Mouse (Mus musculus) forebrain, postnatal 0 days (tissue): ENCODE measurements around the gene Nupr1l. TPM values are rescaled to one million over a fixed set of nuclear protein-coding genes. Genes with fewer than 3 reads are reported as not detected.

Experiments used
- ATAC-seq: fragments of 200-750 bp; cut with Nextera tagmentation; 2 replicates; pipeline ENCODE4 v1.8.0; 2017; ENCODE audit warnings: mild to moderate bottlenecking, moderate library complexity
- DNase-seq: peaks from one replicate; pipeline ENCODE4 v3.0.0-alpha.2; 2015
- H3K27ac ChIP-seq: fragments of 300-500 bp; sonication (generic); 2 replicates; pipeline ENCODE4 v1.5.1; 2014; ENCODE audit warnings: low read depth, mild to moderate bottlenecking, antibody characterized with exemption, low read length, moderate library complexity, mixed read lengths
- H3K27me3 ChIP-seq: fragments of 300-500 bp; sonication (generic); 2 replicates; pipeline ENCODE4 v1.6.1; 2014; ENCODE audit warnings: mild to moderate bottlenecking, low read length, mixed read lengths; ENCODE audit not compliant: insufficient read depth
- H3K36me3 ChIP-seq: fragments of 300-500 bp; sonication (generic); 2 replicates; pipeline ENCODE4 v1.6.1; 2014; ENCODE audit warnings: mild to moderate bottlenecking, moderate library complexity; ENCODE audit not compliant: insufficient read depth
- H3K4me1 ChIP-seq: fragments of 300-500 bp; sonication (generic); 2 replicates; pipeline ENCODE4 v1.6.1; 2014; ENCODE audit warnings: antibody characterized with exemption; ENCODE audit not compliant: insufficient read depth
- H3K4me2 ChIP-seq: fragments of 300-500 bp; sonication (generic); 2 replicates; pipeline ENCODE4 v1.6.1; 2014; ENCODE audit warnings: low read depth, mild to moderate bottlenecking, moderate library complexity
- H3K4me3 ChIP-seq: fragments of 300-500 bp; sonication (generic); 2 replicates; pipeline ENCODE4 v1.5.1; 2014; ENCODE audit warnings: low read depth, low read length, mixed read lengths
- H3K9ac ChIP-seq: fragments of 300-500 bp; sonication (generic); 2 replicates; pipeline ENCODE4 v1.6.1; 2014; ENCODE audit warnings: mild to moderate bottlenecking
- H3K9me3 ChIP-seq: fragments of 300-500 bp; sonication (generic); 2 replicates; pipeline ENCODE4 v1.6.1; 2016; ENCODE audit warnings: low read length
- CTCF ChIP-seq: sonication (generic); IDR thresholded peaks from 2 replicates; pipeline ENCODE4 v1.5.1; 2016; ENCODE audit warnings: antibody characterized with exemption, control low read depth, low read depth
- WGBS: fragments of 180-500 bp; shearing (Covaris S2); extraction: QIAGEN DNeasy Blood & Tissue Kit; methylation state at CpG from one replicate; pipeline ENCODE4 v1.1.7; 2014; 5-methylcytosine and 5-hydroxymethylcytosine counted together
- polyA plus RNA-seq: library from polyadenylated mRNA; unstranded; fragments of >200 nt; fragmentation: Nextera tagmentation; extraction: Ambion mirVana; gene quantifications from 2 replicates; pipeline ENCODE4 v1.2.1, GENCODE M21; 2015
- total RNA-seq: library from RNA; depleted of rRNA; stranded (reverse); fragments of >200 nt; gene quantifications from 2 replicates; pipeline ENCODE4 v1.2.3, GENCODE M21; 2014

Gene Nupr1l
- total and polyA plus RNA-seq, 2 experiments from 2014 or later = 1.4 to 5.6 TPM

DNA sequence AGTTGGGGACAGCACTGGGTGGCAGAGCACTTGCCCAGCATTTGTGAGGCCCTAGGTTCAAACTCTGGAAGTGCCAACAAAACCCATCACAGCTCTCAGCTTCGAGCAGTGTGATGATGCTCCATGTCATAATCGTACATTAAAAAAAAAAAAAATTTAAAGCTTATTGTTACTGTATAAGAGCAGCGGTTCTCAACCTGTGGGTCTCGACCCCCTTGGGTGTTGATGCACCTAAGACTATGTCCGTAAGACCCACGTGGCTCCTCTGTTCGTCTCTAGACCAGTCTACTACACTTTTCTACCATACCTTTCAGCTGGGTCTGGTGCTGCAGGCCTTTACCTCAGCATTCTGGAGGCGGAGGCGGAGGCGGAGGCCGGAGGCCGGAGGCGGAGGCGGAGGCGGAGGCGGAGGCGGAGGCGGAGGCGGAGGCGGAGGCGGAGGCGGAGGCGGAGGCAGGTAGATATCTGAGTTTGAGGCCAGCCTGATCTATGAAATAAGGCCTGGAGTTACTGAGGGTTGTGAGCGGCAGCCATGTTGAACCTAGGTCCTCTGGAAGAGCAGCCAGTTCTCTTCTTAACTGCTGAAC is 9.8 kb downstream of the Nupr1l start:
- 92% methylated on average over 24 of the region's 24 CpGs for WGBS
- Histone ChIP-seq H3K36me3 (no peaks in the 10 kb centered on the region), H3K9ac (no peak overlapping the region), H3K27me3 (no peaks in the 10 kb centered on the region), H3K4me2 (no peak overlapping the region), H3K9me3 (no peaks in the 10 kb centered on the region), H3K4me3 (no peak overlapping the region), H3K4me1 (no peaks in the 10 kb centered on the region), H3K27ac (no peak overlapping the region)
- TF ChIP-seq CTCF = no peak
- ATAC-seq (no peak), DNase-seq (no peak)

DNA sequence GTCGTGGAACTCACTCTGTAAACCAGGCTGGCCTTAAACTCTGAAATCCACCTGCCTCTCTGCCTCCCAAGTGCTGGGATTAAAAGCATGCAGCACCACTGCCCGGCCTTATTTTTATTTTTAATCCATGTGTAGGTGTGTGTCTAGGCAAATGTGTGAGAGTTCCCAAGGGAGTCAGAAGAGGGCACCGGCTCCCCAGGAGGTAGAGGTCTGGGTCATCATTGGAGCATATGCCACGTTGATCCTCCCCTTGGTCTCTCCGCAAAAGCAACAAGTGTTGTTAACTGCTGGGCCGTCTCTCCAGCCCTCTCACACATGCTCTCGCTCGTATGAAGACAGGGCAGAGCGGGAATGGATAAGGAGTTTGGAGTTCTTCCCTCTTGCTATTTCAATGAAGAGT is 10.4 kb downstream of the Nupr1l start:
- Histone ChIP-seq H3K27me3 (no peaks in the 10 kb centered on the region), H3K4me1 (no peaks in the 10 kb centered on the region), H3K27ac (no peak overlapping the region), H3K4me3 (no peak overlapping the region), H3K9me3 (no peaks in the 10 kb centered on the region), H3K36me3 (no peaks in the 10 kb centered on the region), H3K4me2 (no peak overlapping the region), H3K9ac (no peak overlapping the region)
- WGBS = 86% methylated on average over 9 of the region's 9 CpGs
- DNase-seq (no peak), ATAC-seq (no peak)
- TF ChIP-seq CTCF = no peak

DNA sequence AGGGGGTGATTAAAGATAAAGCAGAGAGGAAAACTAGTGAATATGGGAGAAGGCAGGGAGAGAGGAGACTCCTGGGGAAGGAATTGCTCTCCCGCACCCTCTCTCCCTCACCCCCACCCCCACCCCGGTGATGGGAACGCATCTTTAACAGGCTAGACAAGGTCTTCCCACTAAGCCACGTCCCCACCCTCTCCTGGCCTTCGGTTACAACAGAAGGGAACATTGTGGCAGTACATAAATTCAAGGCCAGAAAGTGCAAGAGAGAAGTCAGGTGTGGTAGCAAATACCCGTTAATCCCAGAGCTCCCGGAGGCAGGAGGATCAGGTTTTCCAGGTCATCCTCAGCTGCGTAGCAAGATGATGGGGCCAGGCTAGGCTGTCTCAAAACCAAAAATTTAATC is 11.0 kb downstream of the Nupr1l start:
- ATAC-seq (no peak), DNase-seq (no peak)
- Histone ChIP-seq H3K9me3 (no peaks in the 10 kb centered on the region), H3K4me1 (no peaks in the 10 kb centered on the region), H3K4me3 (no peak overlapping the region), H3K9ac (no peak overlapping the region), H3K4me2 (no peak overlapping the region), H3K27me3 (no peaks in the 10 kb centered on the region), H3K27ac (no peak overlapping the region), H3K36me3 (no peaks in the 10 kb centered on the region)
- TF ChIP-seq CTCF = no peak
- 69% methylated on average over 8 of the region's 8 CpGs for WGBS

DNA sequence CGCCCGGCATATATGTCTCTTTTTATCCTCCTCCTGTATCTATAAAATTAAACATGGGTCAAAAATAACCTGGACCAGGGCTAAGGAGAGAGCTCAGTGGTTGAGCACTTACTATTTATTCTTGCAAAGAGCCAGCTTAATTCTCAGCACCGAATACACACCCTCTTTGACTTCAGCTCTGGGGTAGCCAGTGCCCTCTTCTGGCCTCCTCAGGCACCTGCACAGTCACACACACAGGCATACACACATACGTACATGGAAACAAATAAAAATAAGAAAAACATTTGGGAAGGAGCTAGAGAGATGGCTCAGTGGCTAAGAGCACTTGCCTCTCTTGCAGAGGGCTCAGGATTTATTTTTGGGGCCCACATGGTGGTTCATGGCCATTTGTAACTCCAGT is 13.6 kb downstream of the Nupr1l start:
- ATAC-seq (no peak), DNase-seq (no peak)
- H3K9me3 ChIP-seq = no peaks in the 10 kb centered on the region
- H3K36me3 ChIP-seq = no peaks in the 10 kb centered on the region
- H3K4me1 ChIP-seq = no peaks in the 10 kb centered on the region
- no peak for TF ChIP-seq CTCF
- H3K4me2 ChIP-seq = no peak overlapping the region
- 96% methylated on average over 4 of the region's 4 CpGs for WGBS
- H3K27me3 ChIP-seq = no peaks in the 10 kb centered on the region
- H3K27ac ChIP-seq = no peak overlapping the region
- no peak overlapping the region for H3K9ac ChIP-seq
- no peak overlapping the region for H3K4me3 ChIP-seq

DNA sequence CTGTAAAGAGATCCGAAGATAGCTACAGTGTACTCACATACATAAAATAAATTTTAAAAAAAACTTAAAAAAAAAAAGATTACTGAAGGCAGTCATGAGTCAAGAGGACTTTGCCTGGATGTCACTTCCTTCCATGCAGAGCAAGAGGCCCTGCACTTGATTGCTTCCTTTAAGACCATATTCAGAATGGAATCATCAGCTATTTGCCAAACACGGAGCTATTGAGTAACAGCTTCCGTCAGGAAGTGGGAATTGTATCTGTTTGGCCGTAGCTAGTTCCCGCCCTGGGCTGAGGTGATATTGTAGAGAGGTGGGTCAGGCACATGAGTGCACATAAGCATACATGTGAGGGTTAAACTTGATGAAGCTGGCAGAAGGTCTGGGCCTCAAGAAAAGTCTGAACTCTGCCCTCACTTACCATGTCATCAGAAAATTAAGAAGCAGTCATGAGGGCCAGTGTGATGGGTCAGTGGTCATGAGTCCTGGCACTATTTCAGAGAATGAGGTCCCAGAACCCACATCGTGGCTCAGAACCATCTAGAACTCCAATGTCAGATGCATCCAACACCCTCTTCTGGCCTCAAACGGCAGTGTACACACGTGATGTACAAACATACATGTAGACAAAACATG is 16.6 kb downstream of the Nupr1l start:
- TF ChIP-seq CTCF = no peak
- Histone ChIP-seq H3K4me1 (no peaks in the 10 kb centered on the region), H3K27ac (no peak overlapping the region), H3K4me2 (no peak overlapping the region), H3K36me3 (no peaks in the 10 kb centered on the region), H3K9ac (no peak overlapping the region), H3K27me3 (no peaks in the 10 kb centered on the region), H3K9me3 (no peaks in the 10 kb centered on the region), H3K4me3 (no peak overlapping the region)
- ATAC-seq = no peak
- 89% methylated on average over 8 of the region's 8 CpGs for WGBS
- DNase-seq = no peak

DNA sequence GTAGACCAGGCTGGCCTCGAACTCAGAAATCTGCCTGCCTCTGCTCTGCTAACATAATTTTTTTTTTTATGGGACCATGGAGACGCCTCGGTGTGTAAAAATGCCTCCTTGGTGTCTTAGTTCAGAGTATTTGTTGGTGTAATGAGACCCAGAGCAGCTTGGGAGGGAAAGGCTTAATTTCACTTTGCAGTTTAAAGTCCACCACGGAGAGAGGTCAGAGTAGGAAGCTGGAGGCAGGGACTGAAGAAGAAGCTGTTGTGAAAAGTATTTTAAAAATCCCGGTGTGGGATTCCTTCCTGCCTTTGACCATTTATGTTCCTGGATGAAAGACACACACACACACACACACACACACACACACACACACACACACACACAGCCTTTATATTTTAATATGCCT is 17.6 kb downstream of the Nupr1l start:
- Histone ChIP-seq H3K36me3 (no peaks in the 10 kb centered on the region), H3K9ac (no peak overlapping the region), H3K27ac (no peak overlapping the region), H3K4me2 (no peak overlapping the region), H3K4me3 (no peak overlapping the region), H3K27me3 (no peaks in the 10 kb centered on the region), H3K4me1 (no peaks in the 10 kb centered on the region), H3K9me3 (no peaks in the 10 kb centered on the region)
- WGBS = 82% methylated on average over 5 of the region's 5 CpGs
- no peak for TF ChIP-seq CTCF
- ATAC-seq = no peak
- no peak for DNase-seq

DNA sequence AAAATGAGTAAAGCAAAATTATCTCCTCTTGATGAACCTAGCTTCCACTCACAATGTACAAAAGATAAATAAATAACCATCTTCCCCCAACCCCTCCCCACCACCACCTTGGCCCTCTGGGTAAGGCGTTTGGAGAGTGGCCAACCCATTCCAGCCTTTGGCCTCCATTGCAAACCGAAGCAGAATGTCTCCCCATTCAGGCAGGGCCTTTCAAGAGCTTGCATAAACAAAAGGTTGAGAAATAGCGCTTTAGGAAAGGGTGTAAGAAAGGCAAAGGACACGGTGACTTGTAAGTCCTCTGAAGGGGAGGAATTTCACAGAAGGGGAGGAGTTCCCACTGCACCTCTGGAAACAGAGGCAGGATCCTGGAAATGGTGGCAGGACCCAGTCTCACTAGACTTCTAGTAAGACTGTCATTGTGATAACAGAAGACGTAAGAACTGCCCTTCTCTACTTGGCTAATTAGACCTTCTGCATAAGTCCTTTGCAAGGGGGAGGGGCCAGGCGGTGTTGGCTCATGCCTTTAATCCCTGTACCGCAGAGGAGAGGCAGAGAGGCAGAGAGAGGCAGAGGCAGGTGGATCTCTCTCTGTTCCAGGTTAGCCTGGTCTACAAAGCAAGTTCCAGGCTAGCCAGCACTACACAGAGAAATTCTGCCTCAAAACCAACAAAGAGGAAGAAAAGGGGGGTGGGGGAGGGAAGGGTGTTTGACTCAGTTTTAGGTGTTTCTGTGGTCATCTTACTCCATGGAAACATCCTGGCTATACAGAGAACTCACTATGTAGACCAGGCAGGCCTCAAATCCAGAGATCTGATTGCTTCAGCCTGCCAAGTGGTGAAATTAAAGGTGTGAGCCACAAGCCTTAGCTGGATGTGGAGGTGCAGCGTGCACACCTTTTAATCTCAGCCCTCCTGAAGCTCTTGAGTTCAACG is 21.9 kb downstream of the Nupr1l start:
- no peak for TF ChIP-seq CTCF
- WGBS = 39% methylated on average over 9 of the region's 9 CpGs
- no peak for ATAC-seq

More for the DNA sequence above, 21.9 kb downstream of the Nupr1l start:
- Histone ChIP-seq H3K4me3 (no peak overlapping the region), H3K9me3 (no peaks in the 10 kb centered on the region), H3K27ac (no peak overlapping the region), H3K4me2 (no peak overlapping the region), H3K27me3 (no peaks in the 10 kb centered on the region), H3K36me3 (no peaks in the 10 kb centered on the region), H3K9ac (no peak overlapping the region), H3K4me1 (no peaks in the 10 kb centered on the region)
- DNase-seq = no peak
